Mouse (Mus musculus) monocyte, adult 5-6 weeks (primary cell): ENCODE data around the gene Pdgfd. TPM values are rescaled to one million over a fixed set of nuclear protein-coding genes. Genes with fewer than 3 reads are reported as not detected.
"Not testable (repeated sequence)": the region's sequence is repeated elsewhere in the genome, so short reads cannot be mapped to it uniquely, and the experiment has no call there.

Source experiments
- ATAC-seq: fragments of 153-309, 156-312 bp; replicated peaks from 2 replicates; pipeline ENCODE4 v1.8.0; 2017; ENCODE audit warnings: mild to moderate bottlenecking; ENCODE audit not compliant: low TSS enrichment, insufficient number of reproducible peaks, severe bottlenecking, poor library complexity, low FRiP score
- total RNA-seq: library from RNA; stranded (forward); fragments of 200-1000, 200-491, 200-594 nt; gene quantifications from 3 replicates; pipeline ENCODE4 v1.2.3, GENCODE M21; 2017

The Pdgfd gene
- total RNA-seq, result 2.0 TPM in 1 of 3 replicates, not detected in the others

GRCm38 (mm10) chr9:6168391-6169037 lies at the start of gene Pdgfd:
Pdgfd (plus strand) TSS chr9:6168584.
- ATAC-seq, result no peak

GRCm38 (mm10) chr9:6169038-6169431 lies 651 bp downstream of the Pdgfd start:
- no peak for ATAC-seq

GRCm38 (mm10) chr9:6170962-6171361 lies 2.6 kb downstream of the Pdgfd start:
- ATAC-seq, result no peak

- ATAC-seq, result no peak
Observed at GRCm38 (mm10) chr9:6173276-6173675, 4.9 kb downstream of the Pdgfd start.

- ATAC-seq, result no peak
Observed at GRCm38 (mm10) chr9:6175731-6176130, 7.3 kb downstream of the Pdgfd start.

GRCm38 (mm10) chr9:6182307-6182923 lies 14.0 kb downstream of the Pdgfd start:
- ATAC-seq, result no peak

- no peak for ATAC-seq
Observed at GRCm38 (mm10) chr9:6187955-6188354, 19.6 kb downstream of the Pdgfd start.

GRCm38 (mm10) chr9:6193352-6193751 lies 25.0 kb downstream of the Pdgfd start:
- no peak for ATAC-seq

- no peak for ATAC-seq
Observed at GRCm38 (mm10) chr9:6212862-6213261, 44.5 kb downstream of the Pdgfd start.

GRCm38 (mm10) chr9:6217505-6217904 lies 49.1 kb downstream of the Pdgfd start:
- no peak for ATAC-seq

GRCm38 (mm10) chr9:6235982-6236381 lies 67.6 kb downstream of the Pdgfd start:
- not testable (repeated sequence) for ATAC-seq

GRCm38 (mm10) chr9:6250320-6250719 lies 81.9 kb downstream of the Pdgfd start:
- no peak for ATAC-seq

GRCm38 (mm10) chr9:6251990-6252389 lies 83.6 kb downstream of the Pdgfd start:
- ATAC-seq, result no peak

GRCm38 (mm10) chr9:6257072-6257471 lies 88.7 kb downstream of the Pdgfd start:
- ATAC-seq, result no peak

- no peak for ATAC-seq
Observed at GRCm38 (mm10) chr9:6264820-6265219, 96.4 kb downstream of the Pdgfd start.

GRCm38 (mm10) chr9:6269796-6270280 lies 101.5 kb downstream of the Pdgfd start, which contains the start of gene Ddi1:
Ddi1 (minus strand) TSS chr9:6269846.
- ATAC-seq, result no peak

GRCm38 (mm10) chr9:6276395-6276794 lies 108.0 kb downstream of the Pdgfd start:
- ATAC-seq, result no peak

GRCm38 (mm10) chr9:6277526-6277925 lies 109.1 kb downstream of the Pdgfd start:
- no peak for ATAC-seq

GRCm38 (mm10) chr9:6286770-6287169 lies 118.4 kb downstream of the Pdgfd start:
- no peak for ATAC-seq

- no peak for ATAC-seq
Observed at GRCm38 (mm10) chr9:6289211-6289696, 120.9 kb downstream of the Pdgfd start.
